Mouse (Mus musculus) midbrain, embryonic 13.5 days (tissue): ENCODE data around the gene Ifitm7. TPM values are rescaled to one million over a fixed set of nuclear protein-coding genes. Genes with fewer than 3 reads are reported as not detected.

Experiments
- polyA plus RNA-seq: library from polyadenylated mRNA; unstranded; fragments of >200 nt; fragmentation: Nextera tagmentation; extraction: Ambion mirVana; gene quantifications from 2 replicates; pipeline ENCODE4 v1.2.1, GENCODE M21; 2015

Ifitm7 gene
- polyA plus RNA-seq, 1 experiment from 2014 or later: 1.9 TPM

Other genes starting within 250 kb of the Ifitm7 start
- gene Rrn3, start 206.2 kb downstream of the Ifitm7 start, polyA plus RNA-seq: 123 and 130 TPM in 2 replicates
- 217 and 231 TPM in 2 replicates for gene Ntan1, start 168.0 kb downstream of the Ifitm7 start, polyA plus RNA-seq
- gene Pdxdc1, start 83.8 kb downstream of the Ifitm7 start, polyA plus RNA-seq: 66.3 and 68.7 TPM in 2 replicates
- 9.3 and 11.7 TPM in 2 replicates for gene Mpv17l, start 83.7 kb downstream of the Ifitm7 start, polyA plus RNA-seq
- 111 and 122 TPM in 2 replicates for gene 2900011O08Rik, start 284 bp downstream of the Ifitm7 start, polyA plus RNA-seq
- 62.8 and 63.2 TPM in 2 replicates for gene Nde1, start 176.4 kb upstream of the Ifitm7 start, polyA plus RNA-seq
- 18.3 and 18.9 TPM in 2 replicates for gene Marf1, start 176.5 kb upstream of the Ifitm7 start, polyA plus RNA-seq